Mouse (Mus musculus): ENCODE results near the gene Themis2. TPM values are rescaled to one million over a fixed set of nuclear protein-coding genes. Genes with fewer than 3 reads are reported as not detected.
"Not testable (repeated sequence)": the region's sequence is repeated elsewhere in the genome, so short reads cannot be mapped to it uniquely, and the experiment has no call there.

The Themis2 gene
- total and polyA plus RNA-seq, 3 experiments = 9.3 to 35.7 (median 14.2) TPM

DNA sequence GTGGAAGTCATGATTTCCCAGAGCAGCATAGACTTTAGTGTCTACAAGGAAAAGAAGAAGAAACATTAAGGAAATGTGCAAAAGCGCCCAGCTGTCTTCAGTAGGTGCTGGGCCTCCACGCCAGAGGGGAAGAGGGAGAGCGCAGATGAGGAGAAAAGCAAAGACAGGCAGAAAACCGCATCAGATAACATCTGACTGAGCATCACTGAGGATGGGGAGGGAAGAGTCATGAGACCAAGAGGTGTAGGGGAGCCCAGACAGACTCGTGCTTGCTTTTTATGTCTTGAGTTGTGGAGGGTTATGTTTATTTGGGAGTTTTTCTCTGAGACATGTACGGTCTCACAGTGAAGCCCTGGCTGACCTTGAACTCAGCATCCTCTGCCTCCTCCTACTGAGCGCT lies 54.7 kb downstream of the Themis2 start:
- no peak overlapping the region for H3K4me2 ChIP-seq (ENCODE audit: insufficient read depth, low read depth, poor library complexity, severe bottlenecking)
- no peaks in the 10 kb centered on the region for H3K79me2 ChIP-seq (replicated peaks; ENCODE audit: control insufficient read depth, extremely low read depth, insufficient read depth, poor library complexity, severe bottlenecking)
- dilution Hi-C loops (cut with MboI; ENCODE audit: extremely low pct_ligation_motif_present, extremely low pct_unique_long_range_greater_than_20kb, low sequenced_read_pairs) (no loop called here), in situ Hi-C loops (cut with MboI; ENCODE audit: low pct_ligation_motif_present, low pct_unique_long_range_greater_than_20kb, low sequenced_read_pairs) (no loop called here)
- H3K27ac ChIP-seq (ENCODE audit: insufficient read depth, low read depth) = no peak overlapping the region
- no peaks in the 10 kb centered on the region for H3K9me3 ChIP-seq (replicated peaks; ENCODE audit: low read length)
- H3K36me3 ChIP-seq (replicated peaks in 1 of 2; ENCODE audit: control insufficient read depth in 1 of 2, insufficient read depth in 1 of 2, low read length in 1 of 2) = peaks cover 6 to 22% of the 10 kb centered on the region in 2 experiments
- DNase-seq (ENCODE audit: extremely low read depth) = no peak
- no peak for TF ChIP-seq KAT2A (IDR thresholded peaks at IDR 0.05; ENCODE audit: insufficient replicate concordance, low read length)
- no peak for TF ChIP-seq E2F4 (IDR thresholded peaks at IDR 0.05; ENCODE audit: insufficient replicate concordance, low read depth, low read length)
- no peak for TF ChIP-seq USF2 (conservative IDR thresholded peaks at IDR 0.05; ENCODE audit: low read depth, low read length)
- TF ChIP-seq PAX5 (IDR thresholded peaks at IDR 0.05; ENCODE audit: low read length) = no peak
- TF ChIP-seq HCFC1 (IDR thresholded peaks at IDR 0.05; ENCODE audit: low read depth, low read length) = no peak
- TF ChIP-seq BHLHE40 (IDR thresholded peaks at IDR 0.05; ENCODE audit: low read depth, low read length) = no peak
- TF ChIP-seq ZNF384 (IDR thresholded peaks at IDR 0.05; ENCODE audit: low read depth, low read length) = no peak
- TF ChIP-seq ELF1 (IDR thresholded peaks at IDR 0.05; ENCODE audit: low read depth, low read length) = no peak
- no peak for TF ChIP-seq ZMIZ1 (IDR thresholded peaks at IDR 0.05; ENCODE audit: low read depth, low read length)
- TF ChIP-seq NRF1 (IDR thresholded peaks at IDR 0.05; ENCODE audit: low read depth, low read length) = no peak
- no peak for TF ChIP-seq MAZ (IDR thresholded peaks at IDR 0.05; ENCODE audit: low read depth, low read length)
- H3K27me3 ChIP-seq (replicated peaks) = no peaks in the 10 kb centered on the region
- peaks cover 0 to 13% of the 10 kb centered on the region in 2 experiments; a peak in 2 of 4 replicates for H3K4me1 ChIP-seq (ENCODE audit: control insufficient read depth in 1 of 2, insufficient read depth in 2 of 2)
- H3K4me3 ChIP-seq (replicated peaks in 1 of 3; ENCODE audit: low read depth in 2 of 3, low read length in 2 of 3, poor library complexity in 1 of 3) = no peak overlapping the region
- H3K9ac ChIP-seq (ENCODE audit: insufficient read depth, low read depth) = no peak overlapping the region

- peak; percentile 12 for DNase-seq (ENCODE audit: extremely low read depth)
- in situ Hi-C loops (cut with MboI; ENCODE audit: low pct_ligation_motif_present, low pct_unique_long_range_greater_than_20kb, low sequenced_read_pairs); H3K27ac ChIP-seq (ENCODE audit: insufficient read depth, low read depth); H3K4me3 ChIP-seq (replicated peaks in 1 of 3; ENCODE audit: low read depth in 2 of 3, low read length in 2 of 3, poor library complexity in 1 of 3); dilution Hi-C loops (cut with MboI; ENCODE audit: extremely low pct_ligation_motif_present, extremely low pct_unique_long_range_greater_than_20kb, low sequenced_read_pairs); H3K9me3 ChIP-seq (replicated peaks; ENCODE audit: low read length); H3K4me2 ChIP-seq (ENCODE audit: insufficient read depth, low read depth, poor library complexity, severe bottlenecking); H3K9ac ChIP-seq (ENCODE audit: insufficient read depth, low read depth); H3K27me3 ChIP-seq (replicated peaks); H3K79me2 ChIP-seq (replicated peaks; ENCODE audit: control insufficient read depth, extremely low read depth, insufficient read depth, poor library complexity, severe bottlenecking): not testable (repeated sequence)
- peaks cover 7 to 20% of the 10 kb centered on the region in 2 experiments for H3K36me3 ChIP-seq (replicated peaks in 1 of 2; ENCODE audit: control insufficient read depth in 1 of 2, insufficient read depth in 1 of 2, low read length in 1 of 2)
- H3K4me1 ChIP-seq (ENCODE audit: control insufficient read depth in 1 of 2, insufficient read depth in 2 of 2) = peaks cover 2 to 30% of the 10 kb centered on the region in 2 experiments; a peak in 2 of 4 replicates
Measured at GRCm38 (mm10) chr4:132737154-132737553, 59.0 kb downstream of the Themis2 start.

DNA sequence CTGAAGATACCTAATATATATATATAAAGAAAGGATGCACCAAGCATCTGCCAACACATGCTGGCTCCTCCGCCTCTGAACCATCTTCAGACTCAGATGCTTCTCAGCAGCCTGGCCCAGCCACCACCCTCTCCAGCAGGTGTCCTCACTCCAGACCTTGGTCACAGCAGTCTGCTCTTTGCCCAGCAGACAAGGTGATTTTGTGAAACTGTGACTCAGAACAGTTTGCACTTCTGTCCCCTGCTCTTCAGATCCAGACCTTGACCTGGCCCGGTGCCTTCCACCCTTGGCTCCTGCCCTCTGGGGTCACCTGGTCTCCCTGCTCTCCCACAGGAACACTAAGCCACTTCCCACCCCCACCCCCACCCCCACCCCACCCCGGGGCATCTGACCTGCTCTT lies 60.3 kb downstream of the Themis2 start:
- H3K36me3 ChIP-seq (replicated peaks in 1 of 2; ENCODE audit: control insufficient read depth in 1 of 2, insufficient read depth in 1 of 2, low read length in 1 of 2) = peaks cover 8 to 20% of the 10 kb centered on the region in 2 experiments
- dilution Hi-C loops (cut with MboI; ENCODE audit: extremely low pct_ligation_motif_present, extremely low pct_unique_long_range_greater_than_20kb, low sequenced_read_pairs) (no loop called here), in situ Hi-C loops (cut with MboI; ENCODE audit: low pct_ligation_motif_present, low pct_unique_long_range_greater_than_20kb, low sequenced_read_pairs) (no loop called here)
- H3K9me3 ChIP-seq (replicated peaks; ENCODE audit: low read length) = no peaks in the 10 kb centered on the region
- TF ChIP-seq RAD21 (IDR thresholded peaks at IDR 0.05; ENCODE audit: low read depth, low read length) (peak; percentile 35), SMC3 (IDR thresholded peaks at IDR 0.05; ENCODE audit: low read depth, low read length) (peak; percentile 61), CTCF (conservative IDR thresholded peaks at IDR 0.05 in 1 of 2, IDR thresholded peaks at IDR 0.05 in 1 of 2; ENCODE audit: low read depth in 2 of 2, low read length in 2 of 2) (peak in 1 of 2 experiments; percentile 63; a peak in 2 of 4 replicates), E2F4 (IDR thresholded peaks at IDR 0.05; ENCODE audit: insufficient replicate concordance, low read depth, low read length) (no peak), NRF1 (IDR thresholded peaks at IDR 0.05; ENCODE audit: low read depth, low read length) (no peak), NELFE (IDR thresholded peaks at IDR 0.05; ENCODE audit: low read depth, low read length) (no peak), JUND (conservative IDR thresholded peaks at IDR 0.05; ENCODE audit: low read depth, low read length) (no peak), CHD2 (IDR thresholded peaks at IDR 0.05; ENCODE audit: low read length) (no peak)
- no peaks in the 10 kb centered on the region for H3K79me2 ChIP-seq (replicated peaks; ENCODE audit: control insufficient read depth, extremely low read depth, insufficient read depth, poor library complexity, severe bottlenecking)
- H3K4me1 ChIP-seq (ENCODE audit: control insufficient read depth in 1 of 2, insufficient read depth in 2 of 2) = peaks cover 2 to 41% of the 10 kb centered on the region in 2 experiments; a peak in 3 of 4 replicates
- no peak overlapping the region for H3K9ac ChIP-seq (ENCODE audit: insufficient read depth, low read depth)
- H3K27ac ChIP-seq (ENCODE audit: insufficient read depth, low read depth) = no peak overlapping the region
- peak; percentile 39 for DNase-seq (ENCODE audit: extremely low read depth)
- no peak overlapping the region for H3K4me2 ChIP-seq (ENCODE audit: insufficient read depth, low read depth, poor library complexity, severe bottlenecking)
- H3K27me3 ChIP-seq (replicated peaks) = no peaks in the 10 kb centered on the region
- no peak overlapping the region for H3K4me3 ChIP-seq (replicated peaks in 1 of 3; ENCODE audit: low read depth in 2 of 3, low read length in 2 of 3, poor library complexity in 1 of 3)

Data from CH12.LX (cell line).